Mouse (Mus musculus) heart, adult 9 months (tissue): ENCODE results near the gene Gm38431.

ENCODE experiments used
- DNase-seq, 2 experiments: peaks; one replicate each; pipeline ENCODE4 v3.0.0; 2022; ENCODE audit warnings: low spot score in 2 of 2

Gm38431 gene

DNA sequence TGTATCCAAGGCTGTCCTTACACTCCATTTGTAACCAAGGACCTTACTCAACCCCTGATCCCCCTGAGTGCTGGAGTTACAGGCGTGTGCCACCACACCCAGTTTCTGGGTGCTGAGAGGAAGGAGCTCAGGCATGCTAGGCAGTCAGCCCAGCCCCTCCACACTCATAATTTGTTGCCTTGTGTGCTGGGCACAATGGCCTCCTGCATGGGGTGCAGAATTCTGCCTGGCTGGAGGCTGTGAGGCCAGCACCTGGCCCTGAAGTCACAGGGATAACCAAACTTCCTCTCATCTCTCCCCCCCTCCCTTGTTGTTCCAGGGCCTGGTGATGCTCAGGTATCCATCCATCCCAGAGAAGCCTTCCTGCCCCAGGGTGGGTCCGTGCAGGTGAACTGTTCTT lies 73.2 kb downstream of the Gm38431 start:
- no peak for DNase-seq
